Mouse (Mus musculus) stomach, adult 2 months (tissue): ENCODE data around the gene Olfr1394. TPM values are rescaled to one million over a fixed set of nuclear protein-coding genes. Genes with fewer than 3 reads are reported as not detected.

Experiments
- polyA plus RNA-seq: library from polyadenylated mRNA; depleted of rRNA; stranded (reverse); fragments of >200 nt; gene quantifications from 2 replicates; pipeline ENCODE4 v1.2.3, GENCODE M21; 2012; rRNA removed

Gene Olfr1394
- polyA plus RNA-seq: not detected in 2 replicates

GRCm38 (mm10) chr11:49154077-49154476 lies at the start of gene Olfr1394:
Gene Olfr1394, plus strand, starts transcription at chr11:49154377.

GRCm38 (mm10) chr11:49114774-49115173 lies 39.4 kb upstream of the Olfr1394 start, which contains the start of gene Olfr1396:
Gene Olfr1396, minus strand, starts transcription at chr11:49114874.

DNA sequence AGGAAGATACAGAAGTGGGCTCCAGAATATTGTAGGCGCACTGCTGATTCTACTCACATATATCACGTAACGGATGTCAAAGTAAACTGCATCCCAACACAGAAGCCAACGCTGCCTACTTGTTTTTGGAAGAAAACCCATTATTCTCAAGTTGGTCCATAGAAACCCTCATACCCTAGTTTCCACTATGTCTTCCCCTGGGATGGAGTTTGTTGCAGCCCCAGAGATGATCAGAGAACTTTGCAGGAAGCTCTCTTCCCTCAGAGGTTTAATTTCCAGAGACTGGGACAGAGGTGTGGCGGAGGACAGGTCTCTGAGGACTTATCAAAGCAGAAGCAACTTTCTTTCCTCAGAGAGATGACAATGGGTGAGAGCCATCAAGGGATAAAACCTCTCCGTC lies 12.2 kb upstream of the Olfr1394 start, which contains the start of gene Olfr1395:
Olfr1395 (plus strand) TSS at position 301 of the 400 bp plus-strand sequence.

DNA sequence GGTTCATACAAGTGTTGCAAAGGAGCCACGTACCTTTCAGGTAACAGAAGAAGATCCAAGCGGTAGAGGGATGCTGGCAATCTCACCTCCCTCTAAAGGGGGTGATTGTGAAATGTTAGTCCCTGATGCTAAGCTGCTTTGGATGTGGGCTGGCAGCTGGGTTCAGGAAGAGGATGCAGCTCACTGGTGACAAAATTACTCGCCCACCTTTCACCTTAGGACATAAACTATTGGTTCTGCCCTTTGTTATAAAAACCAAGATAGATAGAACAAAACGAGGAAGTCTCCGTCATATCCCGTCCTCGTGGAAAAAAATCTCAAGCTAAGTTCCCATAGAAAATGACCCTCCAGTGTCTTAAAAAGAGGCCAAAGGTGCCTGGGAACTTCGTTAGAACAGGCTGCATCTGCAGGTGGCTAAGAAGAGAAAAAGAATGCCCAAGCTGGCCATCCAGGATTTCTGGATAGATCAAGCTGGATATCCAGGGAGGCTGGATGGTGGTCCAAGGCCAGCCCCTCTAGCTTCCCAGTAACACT lies 32.8 kb downstream of the Olfr1394 start, which contains the start of gene Btnl9:
Btnl9 (minus strand) TSS at position 205 of the 534 bp plus-strand sequence.

GRCm38 (mm10) chr11:49203129-49203768 lies 49.1 kb downstream of the Olfr1394 start, which contains the start of gene Zfp62:
Gene Zfp62, plus strand, starts transcription at chr11:49203292.

Other genes with a start within 250 kb of the Olfr1394 start
- gene Psme2b, start 208.2 kb upstream of the Olfr1394 start, polyA plus RNA-seq: 0.68 TPM in 2 replicates
- 0.08 TPM in 1 of 2 replicates, not detected in the other for gene Olfr56, start 175.5 kb upstream of the Olfr1394 start, polyA plus RNA-seq
- 0.15 and 0.23 TPM in 2 replicates for gene 9930111J21Rik1, start 175.0 kb upstream of the Olfr1394 start, polyA plus RNA-seq
- not detected in 2 replicates for gene Gm12185, start 162.2 kb upstream of the Olfr1394 start, polyA plus RNA-seq
- 0.02 and 0.05 TPM in 2 replicates for gene Tgtp1, start 160.2 kb upstream of the Olfr1394 start, polyA plus RNA-seq
- gene 9930111J21Rik2, start 103.1 kb upstream of the Olfr1394 start, polyA plus RNA-seq: 0.02 and 0.11 TPM in 2 replicates
- 0.09 and 0.44 TPM in 2 replicates for gene Tgtp2, start 90.2 kb upstream of the Olfr1394 start, polyA plus RNA-seq
- gene Ifi47, start 77.8 kb upstream of the Olfr1394 start, polyA plus RNA-seq: 0.30 and 0.34 TPM in 2 replicates
- gene Olfr1396, start 39.5 kb upstream of the Olfr1394 start, polyA plus RNA-seq: 0.04 and 1.4 TPM in 2 replicates
- not detected in 2 replicates for gene Olfr1395, start 12.1 kb upstream of the Olfr1394 start, polyA plus RNA-seq
- gene Btnl9, start 32.8 kb downstream of the Olfr1394 start, polyA plus RNA-seq: 7.0 and 12.5 TPM in 2 replicates
- 0.22 and 0.39 TPM in 2 replicates for gene Zfp62, start 48.9 kb downstream of the Olfr1394 start, polyA plus RNA-seq
- 48.7 and 50.1 TPM in 2 replicates for gene Mgat1, start 89.8 kb downstream of the Olfr1394 start, polyA plus RNA-seq
- not detected in 2 replicates for gene Olfr1393, start 123.9 kb downstream of the Olfr1394 start, polyA plus RNA-seq
- gene Olfr1392, start 130.9 kb downstream of the Olfr1394 start, polyA plus RNA-seq: not detected in 2 replicates
- gene Olfr10, start 150.4 kb downstream of the Olfr1394 start, polyA plus RNA-seq: not detected in 2 replicates
- not detected in 2 replicates for gene Olfr1391, start 168.4 kb downstream of the Olfr1394 start, polyA plus RNA-seq
- not detected in 2 replicates for gene Olfr1390, start 180.8 kb downstream of the Olfr1394 start, polyA plus RNA-seq